Mouse (Mus musculus) brain, embryonic 14.5 days (tissue): ENCODE data around the gene Ccdc127. TPM values are rescaled to one million over a fixed set of nuclear protein-coding genes. Genes with fewer than 3 reads are reported as not detected.

Source experiments
- DNase-seq: peaks from one replicate; pipeline ENCODE4 v3.0.0-alpha.2; 2011; ENCODE audit warnings: low read depth
- CTCF ChIP-seq: fragments of 200-500 bp; IDR thresholded peaks from 2 replicates; pipeline ENCODE4 v1.5.1; 2012; ENCODE audit warnings: inconsistent platforms, mild to moderate bottlenecking, moderate library complexity, borderline replicate concordance; ENCODE audit not compliant: insufficient read depth, insufficient read length; ENCODE audit errors: extremely low read depth
- POLR2A ChIP-seq: fragments of 200-500 bp; IDR thresholded peaks from 2 replicates; pipeline ENCODE4 v1.6.1; 2012; ENCODE audit warnings: mild to moderate bottlenecking, inconsistent platforms, borderline replicate concordance; ENCODE audit not compliant: poor library complexity, insufficient read depth, insufficient read length, severe bottlenecking; ENCODE audit errors: extremely low read depth
- polyA plus RNA-seq: library from polyadenylated mRNA; depleted of rRNA; stranded (reverse); fragments of >200 nt; gene quantifications from 2 replicates; pipeline ENCODE4 v1.2.3, GENCODE M21; 2012; rRNA removed

Ccdc127 gene
- 14.7 and 19.8 TPM in 2 replicates for polyA plus RNA-seq

GRCm38 (mm10) chr13:74349566-74350434 lies at the start of gene Ccdc127, which contains the start of gene Sdha:
Ccdc127 (plus strand) TSS chr13:74350309.
Sdha (minus strand) TSS chr13:74350280.
- peak; percentile 99 for DNase-seq
- TF ChIP-seq CTCF (no peak), POLR2A (peak; percentile 78; the same call in 1 of the 2 replicates)

GRCm38 (mm10) chr13:74300925-74301606 lies 49.0 kb upstream of the Ccdc127 start:
- peak; percentile 82 for DNase-seq
- TF ChIP-seq POLR2A: no peak
- peak; percentile 91 for TF ChIP-seq CTCF

GRCm38 (mm10) chr13:74301607-74301984 lies 48.5 kb upstream of the Ccdc127 start:
- TF ChIP-seq CTCF: no peak
- TF ChIP-seq POLR2A: no peak
- no peak for DNase-seq

GRCm38 (mm10) chr13:74302050-74303037 lies 47.8 kb upstream of the Ccdc127 start:
- DNase-seq: no peak
- peak; percentile 43; the same call in 1 of the 2 replicates for TF ChIP-seq CTCF
- no peak for TF ChIP-seq POLR2A

DNA sequence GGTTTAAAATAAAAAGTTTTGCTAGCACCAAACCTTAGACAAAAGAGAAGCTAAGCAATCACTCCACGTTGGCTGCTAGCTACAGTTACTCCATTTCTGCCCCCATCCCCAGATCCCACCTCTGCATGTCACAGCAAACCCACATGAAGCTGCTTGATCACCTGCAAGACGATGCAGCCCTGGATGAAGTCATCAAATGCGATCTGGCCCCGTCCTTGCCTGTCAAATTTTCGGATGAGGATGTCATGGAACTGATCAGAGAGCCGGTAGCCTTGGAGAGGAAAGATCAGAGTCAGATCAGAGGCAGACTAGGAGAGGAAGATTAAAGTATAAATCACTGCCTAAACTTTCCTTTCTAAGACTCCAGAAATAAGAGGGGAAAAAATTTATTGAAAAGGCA lies 44.7 kb upstream of the Ccdc127 start:
- no peak for DNase-seq
- TF ChIP-seq CTCF (no peak), POLR2A (no peak)

- no peak for TF ChIP-seq CTCF
- no peak for TF ChIP-seq POLR2A
- no peak for DNase-seq
Observed at GRCm38 (mm10) chr13:74305780-74306179, 44.3 kb upstream of the Ccdc127 start.

GRCm38 (mm10) chr13:74314616-74315015 lies 35.5 kb upstream of the Ccdc127 start:
- TF ChIP-seq POLR2A (no peak), CTCF (no peak)
- DNase-seq: no peak

DNA sequence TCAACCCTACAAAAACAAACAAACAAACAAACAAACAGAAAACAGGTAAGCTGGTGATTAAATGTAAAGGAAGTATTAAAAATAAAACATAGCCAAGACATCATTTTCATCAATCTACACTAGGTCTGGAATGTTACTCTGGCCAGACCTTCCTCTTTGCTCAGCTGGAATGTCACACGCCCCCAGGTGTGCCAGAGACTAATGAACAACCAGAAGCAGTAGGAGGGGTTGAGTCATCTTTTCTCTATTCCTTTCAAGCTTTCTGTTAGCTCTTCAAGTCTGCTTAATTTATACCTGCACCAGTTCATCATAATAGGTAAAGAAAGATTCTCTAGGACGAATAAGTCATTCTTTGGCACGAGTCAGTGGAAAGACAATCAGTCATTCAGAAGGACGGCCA lies 33.7 kb upstream of the Ccdc127 start:
- DNase-seq: no peak
- no peak for TF ChIP-seq CTCF
- no peak for TF ChIP-seq POLR2A

DNA sequence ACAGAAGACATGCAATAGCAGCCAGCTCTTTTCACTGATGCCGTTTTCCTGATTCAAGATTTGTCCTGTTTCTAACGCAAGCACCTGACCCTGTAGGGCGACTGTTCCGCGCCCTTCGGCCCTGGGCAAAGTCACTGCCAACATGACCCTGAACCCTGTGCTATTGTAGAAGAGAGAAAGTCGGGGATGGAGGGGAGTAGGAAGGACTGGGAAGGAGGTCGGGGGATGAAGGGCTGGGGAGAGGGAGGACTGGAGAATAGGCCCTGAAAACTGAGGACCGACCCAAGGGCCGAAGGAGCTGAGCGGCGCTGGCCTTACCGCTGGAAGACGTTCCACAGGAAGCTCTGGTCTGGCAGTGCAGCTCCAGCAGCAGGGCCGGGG lies 33.3 kb upstream of the Ccdc127 start:
- no peak for DNase-seq
- TF ChIP-seq CTCF: no peak

DNA sequence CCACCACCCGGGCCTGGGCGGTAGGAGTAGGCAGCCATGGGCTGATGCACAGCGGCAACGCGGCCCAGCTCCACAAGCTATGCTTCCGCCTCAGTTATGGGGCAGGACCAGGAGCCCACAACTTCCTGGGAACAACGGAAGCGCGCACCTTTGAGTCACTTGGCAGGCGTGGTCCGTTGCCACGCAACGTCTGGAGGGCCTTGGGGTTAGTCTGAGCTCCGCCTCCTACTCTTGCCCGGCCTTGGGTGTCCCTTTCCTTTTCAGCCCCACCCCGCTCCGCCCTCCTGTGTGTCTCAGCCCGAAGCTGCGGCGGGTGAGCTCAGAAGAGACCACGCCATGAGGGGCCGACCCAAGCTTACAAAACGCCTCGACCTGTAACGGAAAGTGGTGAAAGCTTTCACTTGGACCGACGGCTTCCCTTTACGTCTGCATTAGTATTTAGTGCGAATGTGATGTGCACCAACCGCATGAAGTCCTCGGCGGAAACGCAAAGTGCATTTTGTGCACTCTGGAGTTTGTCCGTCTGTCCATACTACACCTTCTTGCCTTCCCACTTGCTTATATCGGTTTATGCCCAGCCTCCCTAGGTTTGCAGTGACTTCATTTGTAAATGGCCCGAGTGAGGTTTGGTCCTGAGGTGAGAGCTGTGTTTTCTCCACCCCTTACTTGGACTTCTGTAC lies 32.8 kb upstream of the Ccdc127 start, which contains the start of gene Pdcd6:
TSS of gene Pdcd6 (minus strand) at position 411 of the 680 bp plus-strand sequence.
- TF ChIP-seq CTCF: no peak
- peak; percentile 32; the same call in 1 of the 2 replicates for TF ChIP-seq POLR2A
- DNase-seq: peak; percentile 97

GRCm38 (mm10) chr13:74329321-74329720 lies 20.8 kb upstream of the Ccdc127 start:
- DNase-seq: no peak
- no peak for TF ChIP-seq CTCF
- TF ChIP-seq POLR2A: no peak

DNA sequence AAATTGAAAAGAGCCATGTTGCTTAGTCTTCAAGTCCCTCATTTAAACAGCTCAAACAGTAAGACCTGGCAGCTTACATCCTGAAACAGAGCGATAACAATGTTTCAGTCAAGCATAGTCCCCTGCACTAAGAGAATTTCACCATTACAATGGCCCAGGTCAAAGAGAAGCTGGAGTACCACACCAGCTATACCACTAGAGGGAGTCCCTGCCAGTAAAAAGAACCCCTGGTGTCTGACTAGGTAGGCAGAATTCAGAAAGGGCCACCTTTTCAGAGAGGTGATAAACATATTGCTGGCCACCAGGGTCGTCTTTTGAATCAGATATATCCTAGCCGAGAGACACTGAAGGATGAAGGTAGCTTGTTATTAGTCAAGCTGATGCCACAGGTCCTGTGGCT lies 9.1 kb upstream of the Ccdc127 start:
- DNase-seq: peak; percentile 59
- TF ChIP-seq CTCF: peak; percentile 67; the same call in 1 of the 2 replicates
- TF ChIP-seq POLR2A: no peak
